Mouse (Mus musculus) stomach, postnatal 0 days (tissue): Measurements from ENCODE around the gene Olfr26.

ENCODE experiments used
- CTCF ChIP-seq: IDR thresholded peaks from 2 replicates; pipeline ENCODE4 v1.5.1; 2016; ENCODE audit warnings: antibody characterized with exemption, low read depth, mild to moderate bottlenecking, moderate library complexity
- EP300 ChIP-seq: optimal IDR thresholded peaks from 2 replicates; pipeline ENCODE3; 2016; ENCODE audit warnings: antibody characterized with exemption

- TF ChIP-seq CTCF = no peak
- TF ChIP-seq EP300 = no peak
Measured at GRCm38 (mm10) chr9:38854760-38855159, at the start of gene Olfr26.
